Mouse (Mus musculus) adrenal gland, postnatal 14 days (tissue): ENCODE results near the gene Ube2e1. TPM values are rescaled to one million over a fixed set of nuclear protein-coding genes. Genes with fewer than 3 reads are reported as not detected.
A peak's percentile ranks its signal among the peaks of the same experiment; 100 is the strongest.
"Not testable (repeated sequence)": the region's sequence is repeated elsewhere in the genome, so short reads cannot be mapped to it uniquely, and the experiment has no call there.

Source experiments
- DNase-seq: peaks from one replicate; pipeline ENCODE4 v3.0.0; 2021; ENCODE audit warnings: mixed read lengths
- total RNA-seq: library from RNA; stranded (reverse); gene quantifications from 2 replicates; pipeline ENCODE4 v1.2.3, GENCODE M21; 2021

Gene Ube2e1
- total RNA-seq, 1 experiment from 2014 or later, result 64.7 TPM

- DNase-seq, result no peak
Measured at GRCm38 (mm10) chr14:18242638-18243130, 89.0 kb downstream of the Ube2e1 start.

- DNase-seq, result no peak
Measured at GRCm38 (mm10) chr14:18241786-18242185, 89.9 kb downstream of the Ube2e1 start.

GRCm38 (mm10) chr14:18240132-18240531 is 91.5 kb downstream of the Ube2e1 start:
- DNase-seq, result no peak

- peak; percentile 99 for DNase-seq
Measured at GRCm38 (mm10) chr14:18238750-18239731, 92.6 kb downstream of the Ube2e1 start, which contains the start of gene Nr1d2. TSS of gene Nr1d2 (minus strand) at chr14:18239127.

GRCm38 (mm10) chr14:18238131-18238749 is 93.4 kb downstream of the Ube2e1 start:
- peak; percentile 98 for DNase-seq

GRCm38 (mm10) chr14:18237381-18237780 is 94.3 kb downstream of the Ube2e1 start:
- DNase-seq, result no peak

- not testable (repeated sequence) for DNase-seq
Measured at GRCm38 (mm10) chr14:18236496-18237235, 95.0 kb downstream of the Ube2e1 start.

GRCm38 (mm10) chr14:18233981-18234960 is 97.4 kb downstream of the Ube2e1 start:
- DNase-seq, result no peak

- no peak for DNase-seq
Measured at GRCm38 (mm10) chr14:18233076-18233475, 98.6 kb downstream of the Ube2e1 start.

Other genes starting within 250 kb of the Ube2e1 start
- gene Nr1d2, start 92.7 kb downstream of the Ube2e1 start, total RNA-seq, result 37.2 and 49.1 TPM in 2 replicates
- gene Nkiras1, start 60.7 kb downstream of the Ube2e1 start, total RNA-seq, result 23.1 and 27.1 TPM in 2 replicates
- gene Rpl15, start 60.5 kb downstream of the Ube2e1 start, total RNA-seq, result 815 and 940 TPM in 2 replicates